Mouse (Mus musculus) activated CD4-positive, CD25-positive, alpha-beta regulatory T cell (primary cell): ENCODE measurements around the gene Asb2. TPM values are rescaled to one million over a fixed set of nuclear protein-coding genes. Genes with fewer than 3 reads are reported as not detected.

Experiments used
- polyA plus RNA-seq, 2 experiments: library from polyadenylated mRNA; unstranded; fragments of 100-300 nt; shearing (Covaris generic); gene quantifications; one replicate each; pipeline ENCODE4 v1.2.1; 2017

Asb2 gene
- polyA plus RNA-seq: 10 to 100 TPM; 23.1 to 44.2 TPM

DNA sequence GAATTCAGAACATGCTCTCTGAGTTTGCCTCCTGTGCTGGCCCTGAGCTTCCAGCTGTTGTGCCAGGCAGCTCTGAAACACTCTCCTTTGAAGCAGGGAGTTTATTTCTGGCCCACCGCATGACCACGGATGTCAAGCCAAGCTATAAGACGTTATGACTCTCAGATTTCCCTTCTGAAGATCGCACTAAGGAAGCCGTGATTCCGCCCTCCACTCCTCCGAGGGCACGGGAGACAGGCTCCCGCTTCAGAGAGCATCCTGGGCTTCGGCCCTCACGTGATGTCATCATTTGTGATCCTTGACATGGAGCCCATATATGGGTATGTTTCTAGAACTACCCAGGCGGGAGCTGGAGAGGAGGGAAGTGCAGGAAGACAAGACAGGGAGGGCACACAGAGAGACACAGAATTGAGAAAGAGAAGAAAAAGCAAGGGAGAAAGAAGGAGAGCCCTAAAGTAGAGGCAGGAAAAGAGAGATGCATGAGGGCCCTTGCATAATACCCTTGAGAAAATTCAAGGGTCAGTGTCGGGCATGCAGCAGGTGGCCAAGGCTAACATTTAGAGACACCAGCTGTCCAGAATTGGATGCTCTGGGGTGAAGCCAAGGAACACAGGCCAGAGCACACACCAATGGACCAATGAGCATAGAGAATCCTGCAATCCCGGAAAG is at the start of gene Asb2:
Gene Asb2 (minus strand): TSS at position 256 of the 669 bp plus-strand sequence.

DNA sequence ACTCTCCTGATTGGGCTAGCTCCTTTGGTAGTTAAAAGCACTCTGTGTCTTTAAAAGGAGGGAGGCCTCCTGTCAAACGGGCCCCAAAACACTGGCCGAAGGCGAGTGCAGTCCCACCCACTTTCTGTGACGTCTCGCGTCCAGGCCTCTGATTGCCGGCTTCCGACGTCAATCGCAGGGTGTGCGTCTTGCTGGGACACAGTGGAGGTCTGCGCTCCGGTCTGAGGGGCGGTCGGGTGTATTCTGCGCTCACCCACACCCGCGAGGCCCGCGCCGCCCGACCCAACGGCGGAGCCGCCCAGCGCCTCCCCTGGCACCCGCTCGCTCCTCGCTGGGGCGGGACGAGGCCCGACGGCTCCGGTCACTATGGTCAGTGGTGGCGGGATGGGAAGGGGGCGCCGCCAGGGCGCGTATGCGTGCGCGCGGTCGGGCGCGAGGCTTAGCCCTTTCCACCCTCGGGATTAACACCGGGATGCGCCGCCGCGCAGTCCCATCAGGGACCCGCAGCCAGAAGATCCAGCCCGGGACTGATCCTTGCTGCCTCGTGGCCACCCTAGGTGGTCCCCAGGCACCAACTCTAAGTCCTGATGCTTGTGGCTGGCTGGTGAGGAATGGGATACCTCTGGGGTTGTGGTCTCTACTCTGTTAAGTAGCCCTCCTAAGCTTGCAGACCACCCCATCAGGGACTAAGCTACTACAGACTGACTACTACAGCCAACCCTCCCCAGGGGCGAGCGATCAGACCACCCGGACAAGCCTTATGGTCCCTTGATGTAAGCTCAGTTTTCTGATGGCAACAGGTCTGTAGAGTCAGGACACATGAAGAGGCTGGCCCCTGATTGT is 32.9 kb upstream of the Asb2 start, which contains the start of gene Otub2:
Gene Otub2 (plus strand): TSS at position 178 of the 843 bp plus-strand sequence.

DNA sequence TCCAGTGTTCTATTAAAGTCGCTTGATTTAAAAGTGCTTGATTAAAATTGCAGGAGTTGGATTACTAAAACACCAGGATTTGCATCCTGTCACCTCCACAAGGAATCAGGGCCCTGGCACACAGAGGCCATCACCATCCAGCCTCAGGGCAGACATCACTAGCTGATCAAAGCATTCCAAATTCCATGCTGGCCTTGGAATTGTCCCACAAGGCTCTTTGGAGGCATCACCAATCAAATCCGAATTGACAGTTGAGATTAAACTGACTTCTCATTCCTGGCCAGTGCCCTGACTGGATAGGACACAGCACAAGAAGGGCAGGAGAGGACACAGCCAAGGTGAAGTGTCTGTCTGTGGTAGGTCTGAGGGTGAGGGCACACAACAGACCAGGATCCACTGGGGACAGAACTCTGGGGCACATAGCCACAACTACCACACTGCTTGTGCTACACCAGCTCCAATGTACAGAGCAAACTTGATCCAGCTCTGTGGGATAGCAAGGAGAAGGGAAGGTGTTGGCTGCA is 45.0 kb downstream of the Asb2 start, which contains the start of gene Fam181a:
Gene Fam181a (plus strand): TSS at position 232 of the 524 bp plus-strand sequence.

Other genes starting within 250 kb of the Asb2 start
- gene Prima1, start 113.9 kb downstream of the Asb2 start, polyA plus RNA-seq: not detected
- not detected for gene Fam181a, start 45.0 kb downstream of the Asb2 start, polyA plus RNA-seq
- gene Otub2, start 32.7 kb upstream of the Asb2 start, polyA plus RNA-seq: 1 to 10 TPM; 2.0 to 2.9 TPM
- gene 9330161L09Rik, start 51.8 kb upstream of the Asb2 start, polyA plus RNA-seq: under 1 TPM; 0.75 to 0.86 TPM
- 100 to 1,000 TPM; 145 to 184 TPM for gene Ddx24, start 69.8 kb upstream of the Asb2 start, polyA plus RNA-seq
- 100 to 1,000 TPM; 270 to 305 TPM for gene Ifi27, start 78.2 kb upstream of the Asb2 start, polyA plus RNA-seq
- gene Ifi27l2a, start 87.7 kb upstream of the Asb2 start, polyA plus RNA-seq: 1,000 to 10,000 TPM in 1 of 2 experiments, 100 to 1,000 TPM in 1; 916 to 3,101 TPM
- under 1 TPM in 1 of 2 experiments, not detected in 1; 0.74 TPM for gene Ifi27l2b, start 101.2 kb upstream of the Asb2 start, polyA plus RNA-seq
- under 1 TPM in 1 of 2 experiments, not detected in 1; 0.72 TPM for gene Ppp4r4, start 176.3 kb upstream of the Asb2 start, polyA plus RNA-seq